Mouse (Mus musculus): ENCODE results near the gene Mical3. TPM values are rescaled to one million over a fixed set of nuclear protein-coding genes. Genes with fewer than 3 reads are reported as not detected.
"Not testable (repeated sequence)": the region's sequence is repeated elsewhere in the genome, so short reads cannot be mapped to it uniquely, and the experiment has no call there.

The Mical3 gene
- polyA plus RNA-seq, 1 experiment from 2014 or later, result 18.0 TPM

GRCm38 (mm10) chr6:120911213-120912007 lies 219.4 kb downstream of the Mical3 start:
- Histone ChIP-seq H3K4me1 (replicated peaks; ENCODE audit: control insufficient read depth, insufficient read depth, low read length) (peaks cover 4% of the 10 kb centered on the region), H3K4me2 (ENCODE audit: low read depth, low read length, severe bottlenecking) (no peak overlapping the region), H3K4me3 (ENCODE audit: low read depth, low read length) (no peak overlapping the region), H3K27ac (ENCODE audit: low read depth, low read length) (no peak overlapping the region), H3K9me3 (ENCODE audit: control insufficient read depth, low read length) (no peaks in the 10 kb centered on the region), H3K9ac (ENCODE audit: low read length) (no peak overlapping the region), H3K27me3 (ENCODE audit: control insufficient read depth, insufficient read depth, low read length) (peaks cover 3% of the 10 kb centered on the region), H3K36me3 (ENCODE audit: control insufficient read depth, insufficient read depth, low read length) (no peaks in the 10 kb centered on the region)
- 87% methylated on average over 13 of the region's 13 CpGs for WGBS
- ATAC-seq (replicated peaks; ENCODE audit: low FRiP score) (no peak), DNase-seq (ENCODE audit: low spot score) (no peak)

DNA sequence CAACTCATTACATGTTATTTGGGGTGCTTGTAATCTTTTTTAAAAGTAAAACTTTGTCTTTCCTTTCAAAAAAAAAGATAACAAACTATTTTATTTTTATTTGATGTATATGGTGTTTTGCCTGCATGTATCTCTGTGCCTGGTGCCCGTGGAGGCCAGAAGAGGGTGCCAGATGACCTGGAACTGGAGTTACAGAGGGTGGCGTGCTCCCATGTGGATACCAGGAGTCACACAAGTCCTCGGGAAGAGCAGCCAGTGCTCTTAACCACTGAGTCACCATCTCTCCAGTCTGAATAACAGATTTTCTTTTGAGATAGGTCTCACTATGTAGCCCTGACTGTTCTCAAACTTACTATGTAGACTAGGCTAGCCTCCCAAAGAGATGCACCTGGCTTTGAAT lies 221.3 kb downstream of the Mical3 start:
- ATAC-seq (replicated peaks; ENCODE audit: low FRiP score), result no peak
- DNase-seq (ENCODE audit: low spot score), result no peak
- WGBS, result 87% methylated on average over 3 of the region's 3 CpGs

DNA sequence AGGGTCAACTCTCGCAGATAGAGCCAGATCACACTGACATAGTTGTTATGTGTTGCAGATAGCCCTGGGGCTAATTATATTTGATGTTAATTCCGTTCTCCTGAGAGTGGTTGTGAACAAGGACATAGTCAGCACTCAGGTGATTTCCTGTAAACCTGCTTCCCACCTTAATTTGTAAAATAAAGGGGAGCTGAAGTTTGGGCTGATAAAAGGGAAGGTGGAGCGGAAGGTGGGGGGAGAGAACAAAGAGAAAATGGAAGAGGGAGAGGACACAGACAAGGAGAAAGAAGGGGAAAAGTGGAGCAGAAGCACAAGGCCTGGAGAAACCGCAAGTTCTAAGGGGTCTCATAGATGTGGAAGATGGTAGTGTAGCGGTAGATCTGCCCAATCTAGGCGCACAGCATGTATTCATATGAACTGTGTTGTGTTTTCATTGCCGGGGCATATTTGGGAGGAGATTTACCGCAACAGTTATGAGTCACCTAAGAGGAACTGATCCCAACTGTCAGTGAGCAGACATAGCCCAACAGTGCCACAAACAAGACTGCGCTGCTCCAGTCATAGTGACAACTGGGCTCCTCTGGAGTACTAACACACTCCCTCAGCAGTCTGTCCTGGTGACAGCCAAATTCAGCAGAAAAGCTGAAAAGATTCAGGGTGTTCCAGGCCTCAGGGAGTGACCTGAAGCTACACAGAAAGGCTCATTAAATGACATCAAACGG lies 222.8 kb downstream of the Mical3 start:
- not testable (repeated sequence) for H3K9me3 ChIP-seq (ENCODE audit: control insufficient read depth, low read length); H3K36me3 ChIP-seq (ENCODE audit: control insufficient read depth, insufficient read depth, low read length); H3K27ac ChIP-seq (ENCODE audit: low read depth, low read length); H3K4me3 ChIP-seq (ENCODE audit: low read depth, low read length); H3K27me3 ChIP-seq (ENCODE audit: control insufficient read depth, insufficient read depth, low read length); ATAC-seq (replicated peaks; ENCODE audit: low FRiP score); H3K9ac ChIP-seq (ENCODE audit: low read length); H3K4me1 ChIP-seq (replicated peaks; ENCODE audit: control insufficient read depth, insufficient read depth, low read length); H3K4me2 ChIP-seq (ENCODE audit: low read depth, low read length, severe bottlenecking); DNase-seq (ENCODE audit: low spot score)
- 87% methylated on average over 9 of the region's 10 CpGs for WGBS

More for the DNA sequence above, 221.3 kb downstream of the Mical3 start:
- H3K36me3 ChIP-seq (ENCODE audit: control insufficient read depth, insufficient read depth, low read length), result no peaks in the 10 kb centered on the region
- H3K27ac ChIP-seq (ENCODE audit: low read depth, low read length), result no peak overlapping the region
- H3K4me1 ChIP-seq (replicated peaks; ENCODE audit: control insufficient read depth, insufficient read depth, low read length), result no peaks in the 10 kb centered on the region
- H3K4me3 ChIP-seq (ENCODE audit: low read depth, low read length), result no peak overlapping the region
- H3K9me3 ChIP-seq (ENCODE audit: control insufficient read depth, low read length), result no peaks in the 10 kb centered on the region
- no peak overlapping the region for H3K4me2 ChIP-seq (ENCODE audit: low read depth, low read length, severe bottlenecking)
- H3K9ac ChIP-seq (ENCODE audit: low read length), result no peak overlapping the region
- H3K27me3 ChIP-seq (ENCODE audit: control insufficient read depth, insufficient read depth, low read length), result no peaks in the 10 kb centered on the region

- Histone ChIP-seq H3K36me3 (ENCODE audit: control insufficient read depth, insufficient read depth, low read length) (no peaks in the 10 kb centered on the region), H3K4me3 (ENCODE audit: low read depth, low read length) (no peak overlapping the region), H3K4me2 (ENCODE audit: low read depth, low read length, severe bottlenecking) (no peak overlapping the region), H3K9ac (ENCODE audit: low read length) (no peak overlapping the region), H3K4me1 (replicated peaks; ENCODE audit: control insufficient read depth, insufficient read depth, low read length) (no peaks in the 10 kb centered on the region), H3K9me3 (ENCODE audit: control insufficient read depth, low read length) (no peaks in the 10 kb centered on the region), H3K27me3 (ENCODE audit: control insufficient read depth, insufficient read depth, low read length) (no peaks in the 10 kb centered on the region), H3K27ac (ENCODE audit: low read depth, low read length) (no peak overlapping the region)
- 98% methylated on average over 6 of the region's 6 CpGs for WGBS
- DNase-seq (ENCODE audit: low spot score), result no peak
- ATAC-seq (replicated peaks; ENCODE audit: low FRiP score), result no peak
These were observed 224.3 kb downstream of the Mical3 start for GRCm38 (mm10) chr6:120906521-120906920.

DNA sequence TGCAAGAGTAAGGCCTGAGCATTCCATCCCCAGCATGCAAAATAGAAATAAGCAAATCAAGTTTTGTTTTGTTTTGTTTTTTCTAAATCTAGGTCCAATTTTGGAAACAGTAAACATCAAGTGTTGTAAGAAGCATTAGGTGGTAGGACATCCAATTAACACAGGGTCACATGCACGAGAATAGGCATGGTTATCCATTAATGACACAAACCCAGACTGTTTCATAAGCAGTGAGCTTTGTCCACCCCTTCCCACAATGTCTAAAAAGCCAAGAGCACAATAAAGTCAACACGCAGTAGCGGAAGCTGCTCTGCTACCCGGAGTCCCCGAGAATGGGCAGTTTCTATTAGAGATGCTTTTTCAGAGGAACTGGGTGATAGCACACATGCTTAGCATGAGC lies 225.7 kb downstream of the Mical3 start:
- Histone ChIP-seq H3K9ac (ENCODE audit: low read length) (no peak overlapping the region), H3K36me3 (ENCODE audit: control insufficient read depth, insufficient read depth, low read length) (no peaks in the 10 kb centered on the region), H3K4me2 (ENCODE audit: low read depth, low read length, severe bottlenecking) (no peak overlapping the region), H3K9me3 (ENCODE audit: control insufficient read depth, low read length) (no peaks in the 10 kb centered on the region), H3K27ac (ENCODE audit: low read depth, low read length) (no peak overlapping the region), H3K27me3 (ENCODE audit: control insufficient read depth, insufficient read depth, low read length) (no peaks in the 10 kb centered on the region), H3K4me3 (ENCODE audit: low read depth, low read length) (no peak overlapping the region), H3K4me1 (replicated peaks; ENCODE audit: control insufficient read depth, insufficient read depth, low read length) (no peaks in the 10 kb centered on the region)
- no peak for ATAC-seq (replicated peaks; ENCODE audit: low FRiP score)
- WGBS, result 81% methylated on average over 5 of the region's 5 CpGs
- no peak for DNase-seq (ENCODE audit: low spot score)

- DNase-seq (ENCODE audit: low spot score) (no peak), ATAC-seq (replicated peaks; ENCODE audit: low FRiP score) (no peak)
- Histone ChIP-seq H3K36me3 (ENCODE audit: control insufficient read depth, insufficient read depth, low read length) (no peaks in the 10 kb centered on the region), H3K27ac (ENCODE audit: low read depth, low read length) (no peak overlapping the region), H3K4me2 (ENCODE audit: low read depth, low read length, severe bottlenecking) (no peak overlapping the region), H3K4me3 (ENCODE audit: low read depth, low read length) (no peak overlapping the region), H3K9me3 (ENCODE audit: control insufficient read depth, low read length) (no peaks in the 10 kb centered on the region), H3K9ac (ENCODE audit: low read length) (no peak overlapping the region), H3K27me3 (ENCODE audit: control insufficient read depth, insufficient read depth, low read length) (no peaks in the 10 kb centered on the region), H3K4me1 (replicated peaks; ENCODE audit: control insufficient read depth, insufficient read depth, low read length) (no peaks in the 10 kb centered on the region)
- 92% methylated on average over 11 of the region's 11 CpGs for WGBS
These were observed 226.8 kb downstream of the Mical3 start for GRCm38 (mm10) chr6:120903961-120904360.

GRCm38 (mm10) chr6:120903450-120903912 lies 227.3 kb downstream of the Mical3 start:
- Histone ChIP-seq H3K36me3 (ENCODE audit: control insufficient read depth, insufficient read depth, low read length) (no peaks in the 10 kb centered on the region), H3K27ac (ENCODE audit: low read depth, low read length) (no peak overlapping the region), H3K4me2 (ENCODE audit: low read depth, low read length, severe bottlenecking) (no peak overlapping the region), H3K9me3 (ENCODE audit: control insufficient read depth, low read length) (no peaks in the 10 kb centered on the region), H3K9ac (ENCODE audit: low read length) (no peak overlapping the region), H3K4me1 (replicated peaks; ENCODE audit: control insufficient read depth, insufficient read depth, low read length) (no peaks in the 10 kb centered on the region), H3K27me3 (ENCODE audit: control insufficient read depth, insufficient read depth, low read length) (no peaks in the 10 kb centered on the region), H3K4me3 (ENCODE audit: low read depth, low read length) (no peak overlapping the region)
- no peak for DNase-seq (ENCODE audit: low spot score)
- 53% methylated on average over 5 of the region's 5 CpGs for WGBS
- ATAC-seq (replicated peaks; ENCODE audit: low FRiP score), result 0 out of 2 replicates have a peak, but pooled peaks have one; percentile 27

DNA sequence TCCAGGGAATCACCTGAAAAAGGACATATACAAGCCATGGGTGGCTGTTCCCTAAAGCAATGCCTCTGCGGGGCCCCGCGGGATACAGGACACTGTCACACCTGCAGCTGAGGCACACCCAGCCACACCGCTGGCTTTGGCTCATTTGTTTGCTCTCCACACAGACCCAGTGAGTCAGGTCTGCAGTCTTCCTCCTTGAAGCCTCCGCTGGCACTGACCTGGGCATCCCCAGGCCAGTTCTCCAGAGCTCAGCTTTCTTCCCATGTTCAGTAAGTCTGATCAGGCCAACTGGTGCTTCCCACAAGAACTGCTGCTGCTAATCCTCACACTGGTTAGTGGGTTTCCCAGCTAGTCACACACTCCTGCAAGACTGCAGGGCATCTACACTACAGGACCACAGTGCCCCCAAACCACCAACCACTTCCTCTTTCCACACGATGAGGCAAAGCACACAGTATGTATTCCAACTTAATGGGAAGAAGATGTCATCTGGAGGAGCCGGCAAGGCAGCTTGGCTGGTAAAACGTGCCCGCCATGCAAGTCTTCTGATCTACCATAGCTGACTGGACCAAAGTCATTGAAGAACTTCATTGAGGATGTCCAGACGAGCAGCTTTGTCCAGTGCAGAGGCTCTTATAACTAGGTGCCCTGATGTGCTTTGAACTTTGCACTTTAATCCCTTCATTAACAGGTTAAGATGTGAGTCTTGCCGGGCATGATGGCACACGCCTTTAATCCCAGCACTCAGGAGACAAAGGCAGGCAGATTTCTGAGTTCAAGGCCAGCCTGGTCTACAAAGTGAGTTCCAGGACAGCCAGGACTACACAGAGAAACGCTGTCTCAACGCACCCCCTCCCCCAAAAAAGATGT lies 228.8 kb downstream of the Mical3 start:
- 88% methylated on average over 14 of the region's 14 CpGs for WGBS
- H3K4me2 ChIP-seq (ENCODE audit: low read depth, low read length, severe bottlenecking), result no peak overlapping the region
- no peak overlapping the region for H3K4me3 ChIP-seq (ENCODE audit: low read depth, low read length)
- no peak overlapping the region for H3K27ac ChIP-seq (ENCODE audit: low read depth, low read length)
- H3K27me3 ChIP-seq (ENCODE audit: control insufficient read depth, insufficient read depth, low read length), result no peaks in the 10 kb centered on the region
- H3K9me3 ChIP-seq (ENCODE audit: control insufficient read depth, low read length), result no peaks in the 10 kb centered on the region
- ATAC-seq (replicated peaks; ENCODE audit: low FRiP score), result no peak
- no peak overlapping the region for H3K9ac ChIP-seq (ENCODE audit: low read length)
- H3K4me1 ChIP-seq (replicated peaks; ENCODE audit: control insufficient read depth, insufficient read depth, low read length), result no peaks in the 10 kb centered on the region
- no peak for DNase-seq (ENCODE audit: low spot score)
- no peaks in the 10 kb centered on the region for H3K36me3 ChIP-seq (ENCODE audit: control insufficient read depth, insufficient read depth, low read length)

Data from forebrain, embryonic 11.5 days (tissue).